Mouse (Mus musculus): ENCODE results near the gene Ttc3.

DNA sequence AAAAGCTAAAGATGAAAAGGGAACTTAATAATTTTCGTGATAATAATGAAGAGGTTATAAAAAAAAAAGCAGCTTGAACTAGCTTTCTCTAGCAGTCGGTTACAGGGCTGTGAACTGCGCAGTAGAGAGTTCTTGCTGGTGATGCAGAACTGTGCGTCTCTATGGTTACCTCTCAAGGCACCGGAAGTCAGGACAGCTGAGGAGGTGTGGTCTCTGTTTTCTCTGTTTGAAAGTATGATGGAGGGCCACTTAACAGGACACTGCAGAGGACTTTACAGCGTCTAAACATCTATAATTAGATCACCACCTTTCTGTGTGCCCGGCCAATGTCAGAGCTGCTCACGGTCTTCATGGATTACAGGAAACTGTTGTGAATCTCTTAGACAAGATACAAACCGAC is 16.0 kb upstream of the Ttc3 start:
- TF ChIP-seq CTCF (IDR thresholded peaks at IDR 0.05) (no peak), EP300 (IDR thresholded peaks at IDR 0.05) (no peak)

Data from lung, postnatal 0 days (tissue).